Mouse (Mus musculus): ENCODE data around the gene Olfr57. TPM values are rescaled to one million over a fixed set of nuclear protein-coding genes. Genes with fewer than 3 reads are reported as not detected.
"Not testable (repeated sequence)": the region's sequence is repeated elsewhere in the genome, so short reads cannot be mapped to it uniquely, and the experiment has no call there.

Gene Olfr57
- not detected in 2 replicates for polyA plus RNA-seq (2012; rRNA removed)

DNA sequence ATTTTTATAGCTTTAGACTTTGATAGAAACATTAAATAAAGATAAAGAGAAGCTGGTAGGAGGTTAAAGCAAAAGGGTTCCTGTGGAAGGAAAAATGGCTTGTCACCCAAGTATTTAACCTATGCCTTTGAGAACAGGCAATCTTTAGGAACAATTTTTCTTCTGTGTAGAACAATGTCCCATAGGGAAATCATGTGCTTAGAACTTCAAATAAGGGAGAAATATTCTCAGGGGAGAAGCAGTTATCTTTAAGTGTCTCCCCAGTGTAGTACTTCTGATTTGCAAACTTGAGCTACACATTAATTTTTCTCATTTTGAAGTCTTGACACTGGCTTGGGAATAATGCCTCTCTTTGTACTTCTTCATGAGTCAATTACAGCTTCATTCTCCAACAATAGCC is at the start of gene Olfr57:
Gene Olfr57 (plus strand): TSS at position 301 of the 400 bp plus-strand sequence.
- DNase-seq (ENCODE audit: low spot score), result no peak

DNA sequence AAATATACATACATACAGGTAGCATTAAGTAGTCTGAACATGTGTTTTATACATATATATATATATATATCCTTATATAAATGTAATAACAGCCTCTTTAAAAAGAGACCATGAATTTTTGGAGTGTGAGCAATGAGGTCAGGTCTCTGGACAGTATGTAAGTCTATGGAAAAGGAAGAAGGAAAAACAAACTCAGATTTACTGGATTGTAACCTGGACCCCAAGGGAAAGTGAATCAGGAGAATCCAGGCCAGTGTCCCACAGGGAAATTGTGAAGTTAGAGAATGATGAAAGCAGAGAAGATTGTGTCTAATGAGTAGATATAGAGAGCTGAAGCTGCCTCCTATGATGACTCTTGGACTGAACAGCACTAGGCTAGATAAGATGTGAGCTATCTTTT is 47.8 kb upstream of the Olfr57 start, which contains the start of gene Olfr1352:
Gene Olfr1352 (plus strand): TSS at position 301 of the 400 bp plus-strand sequence.
- DNase-seq (ENCODE audit: low spot score), result no peak

DNA sequence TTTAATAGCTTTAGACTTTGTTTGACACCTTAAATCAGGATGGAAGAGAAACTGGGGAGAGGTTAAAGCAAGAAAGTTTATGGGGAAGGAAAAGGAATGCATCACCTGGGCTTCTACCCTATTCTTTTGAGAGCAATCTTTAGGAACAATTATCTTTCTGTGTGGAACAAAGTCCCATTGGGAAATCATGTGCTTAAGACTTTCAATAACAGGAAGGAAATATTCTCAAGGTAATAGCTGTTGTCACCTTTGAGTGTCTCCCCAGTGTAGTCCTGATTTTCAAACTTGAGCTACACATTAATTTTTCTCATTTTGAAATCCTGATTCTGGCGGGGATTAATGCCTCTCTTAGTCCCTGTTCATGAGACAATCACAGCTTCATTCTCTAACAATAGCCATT is 16.4 kb upstream of the Olfr57 start, which contains the start of gene Olfr1351:
Gene Olfr1351 (plus strand): TSS at position 301 of the 400 bp plus-strand sequence.
- DNase-seq (ENCODE audit: low spot score), result no peak

DNA sequence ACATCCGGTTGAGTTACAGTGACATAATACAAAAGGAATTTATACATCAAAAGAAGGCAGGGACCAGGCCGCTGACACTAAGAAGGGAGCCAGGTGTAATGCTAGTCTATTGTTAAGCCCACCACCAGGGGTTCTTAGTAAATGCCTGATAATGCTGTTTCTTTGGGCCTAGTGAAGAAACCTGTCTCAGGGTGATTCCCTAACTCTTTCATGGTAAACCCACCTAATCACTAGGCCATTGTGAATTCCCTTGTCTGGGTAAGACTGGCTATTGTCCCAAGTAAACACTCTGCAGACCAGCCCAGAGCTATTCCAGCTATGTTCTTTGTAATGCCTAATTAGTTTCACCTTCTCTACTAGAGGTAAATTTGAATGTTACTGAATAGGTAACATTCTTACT is 13.9 kb downstream of the Olfr57 start:
- not testable (repeated sequence) for DNase-seq (ENCODE audit: low spot score)

DNA sequence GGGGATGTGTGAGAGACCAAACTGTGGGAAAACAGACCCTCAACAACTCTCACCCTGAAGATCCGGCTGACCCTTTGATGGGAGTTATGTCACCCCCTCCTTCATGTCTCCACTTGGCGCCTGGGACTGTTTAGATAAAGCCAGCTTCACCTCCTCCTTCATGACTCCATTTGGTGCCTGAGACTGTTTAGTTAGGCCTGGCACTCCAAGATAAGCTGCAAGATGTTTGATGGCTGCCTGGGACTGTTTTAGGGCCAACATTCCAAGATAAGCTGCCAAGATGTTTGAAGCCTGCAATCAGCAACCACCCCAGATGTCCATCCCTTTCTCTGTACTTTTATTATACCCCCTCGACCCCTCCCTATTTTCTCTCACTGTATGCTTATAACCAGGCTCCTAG is 28.8 kb downstream of the Olfr57 start:
- DNase-seq (ENCODE audit: low spot score), result not testable (repeated sequence)

Other genes starting within 250 kb of the Olfr57 start
- 1.3 and 1.4 TPM in 2 replicates for gene Slc1a6, start 248.2 kb upstream of the Olfr57 start, polyA plus RNA-seq (2012; rRNA removed)
- not detected in 2 replicates for gene Olfr1356, start 176.6 kb upstream of the Olfr57 start, polyA plus RNA-seq (2012; rRNA removed)
- not detected in 2 replicates for gene Olfr1355, start 153.2 kb upstream of the Olfr57 start, polyA plus RNA-seq (2012; rRNA removed)
- not detected in 2 replicates for gene Olfr1354, start 115.6 kb upstream of the Olfr57 start, polyA plus RNA-seq (2012; rRNA removed)
- not detected in 2 replicates for gene Olfr8, start 78.1 kb upstream of the Olfr57 start, polyA plus RNA-seq (2012; rRNA removed)
- gene Olfr1353, start 65.4 kb upstream of the Olfr57 start, polyA plus RNA-seq (2012; rRNA removed), result not detected in 2 replicates
- gene Olfr1352, start 47.7 kb upstream of the Olfr57 start, polyA plus RNA-seq (2012; rRNA removed), result not detected in 2 replicates
- gene Olfr1351, start 16.3 kb upstream of the Olfr57 start, polyA plus RNA-seq (2012; rRNA removed), result not detected in 2 replicates
- 11.1 and 14.0 TPM in 2 replicates for gene 2610008E11Rik, start 68.9 kb downstream of the Olfr57 start, polyA plus RNA-seq (2012; rRNA removed)
- not detected in 2 replicates for gene Vmn2r80, start 120.0 kb downstream of the Olfr57 start, polyA plus RNA-seq (2012; rRNA removed)
- not detected in 2 replicates for gene Vmn2r81, start 219.0 kb downstream of the Olfr57 start, polyA plus RNA-seq (2012; rRNA removed)